In genomic region chr17:30576946-30577345, GRCm38 (mm10) we compare ENCODE assay signal across 9 mouse cellular contexts. TPM values are rescaled to one million over a fixed set of nuclear protein-coding genes. Genes with fewer than 3 reads are reported as not detected.
A peak's percentile ranks its signal among the peaks of the same experiment; 100 is the strongest.
DNase-seq lines count a peak whose midpoint lies in the region; ATAC-seq and TF ChIP-seq lines count a peak whose summit lies in the region.
"Had no signal": no experiment of that assay in that cellular context is flagged by ENCODE, and none has a peak within 500 bp of the region (broad histone marks: within the 10 kb centered on the region; RNA-seq: fewer than 3 reads in every experiment).

No protein-coding gene starts in this region.

- H3K36me3 ChIP-seq in erythroblast, embryonic 14.5 days (ENCODE audit: control insufficient read depth): no peaks in the 10 kb centered on the region
- no peaks in the 10 kb centered on the region for H3K36me3 ChIP-seq in C2C12 (ENCODE audit: control insufficient read depth, insufficient read depth)
- no peaks in the 10 kb centered on the region for H3K36me3 ChIP-seq in liver, embryonic 12.5 days

- H3K79me2 ChIP-seq in C2C12 (ENCODE audit: control insufficient read depth, insufficient read depth): peaks cover 17% of the 10 kb centered on the region

- H3K9ac ChIP-seq in liver, embryonic 12.5 days: peak overlapping the region; percentile 80

- DNase-seq in adrenal gland, adult 2 months: no peak
- no peak for DNase-seq in kidney, adult 18-20 months

- peak overlapping the region; percentile 65 for H3K4me3 ChIP-seq in erythroblast, embryonic 14.5 days (replicated peaks)
- H3K4me3 ChIP-seq in C2C12 (ENCODE audit: insufficient read depth, poor library complexity, severe bottlenecking): peak overlapping the region; percentile 91
- peak overlapping the region; percentile 48 for H3K4me3 ChIP-seq in embryonic fibroblast, embryonic 13.5 days (ENCODE audit: insufficient read depth, low read length)
- H3K4me3 ChIP-seq in liver, embryonic 12.5 days: peak overlapping the region; percentile 84

- TF ChIP-seq CTCF in C2C12 (IDR thresholded peaks at IDR 0.05; ENCODE audit: control insufficient read depth, insufficient read depth, insufficient read length): no peak
- no peak for TF ChIP-seq CTCF in embryonic fibroblast, embryonic 13.5 days (IDR thresholded peaks at IDR 0.05; ENCODE audit: borderline replicate concordance, insufficient read depth, low read length)

- H3K27ac ChIP-seq in embryonic fibroblast, embryonic 13.5 days (ENCODE audit: insufficient read depth, low read length): no peak overlapping the region
- H3K27ac ChIP-seq in liver, embryonic 12.5 days: peak overlapping the region; percentile 76

- 50% methylated on average over 12 of the region's 12 CpGs for WGBS in liver, embryonic 12.5 days (ENCODE audit: insufficient replicate concordance)

- no peak for ATAC-seq in erythroblast, adult 5-6 weeks (replicated peaks; ENCODE audit: low FRiP score, poor library complexity, severe bottlenecking)
- ATAC-seq in liver, embryonic 12.5 days: no peak
- ATAC-seq in megakaryocyte progenitor cell, adult 5-6 weeks (replicated peaks; ENCODE audit: poor library complexity): no peak

- H3K79me3 ChIP-seq in C2C12 (ENCODE audit: low read depth): no peaks in the 10 kb centered on the region

- no peak for TF ChIP-seq POLR2A in embryonic fibroblast, embryonic 13.5 days (IDR thresholded peaks at IDR 0.05; ENCODE audit: low read depth, low read length)

- no peak overlapping the region for H3ac ChIP-seq in C2C12 (ENCODE audit: control insufficient read depth, insufficient read length, low read depth)

- no peaks in the 10 kb centered on the region for H3K9me3 ChIP-seq in erythroblast, embryonic 14.5 days (ENCODE audit: control insufficient read depth, low read length)
- H3K9me3 ChIP-seq in liver, embryonic 12.5 days (replicated peaks): no peaks in the 10 kb centered on the region

- H3K4me1 ChIP-seq in erythroblast, embryonic 14.5 days (ENCODE audit: control insufficient read depth): peaks cover 20% of the 10 kb centered on the region
- H3K4me1 ChIP-seq in embryonic fibroblast, embryonic 13.5 days (ENCODE audit: control insufficient read depth, insufficient read depth, low read length): peaks cover 5% of the 10 kb centered on the region
- H3K4me1 ChIP-seq in liver, embryonic 12.5 days: peaks cover 26% of the 10 kb centered on the region

- peak overlapping the region; percentile 90 for H3K4me2 ChIP-seq in liver, embryonic 12.5 days

- peaks cover 2% of the 10 kb centered on the region; the same call in 1 of the 2 replicates for H3K27me3 ChIP-seq in erythroblast, embryonic 14.5 days (ENCODE audit: control insufficient read depth)
- no peaks in the 10 kb centered on the region for H3K27me3 ChIP-seq in C2C12 (ENCODE audit: control insufficient read depth, insufficient read depth, insufficient read length)
- H3K27me3 ChIP-seq in liver, embryonic 12.5 days (replicated peaks): no peaks in the 10 kb centered on the region
- H3K27me3 ChIP-seq: Patski had no signal

TF ChIP-seq in C2C12, 6 proteins besides CTCF, POLR2A, EP300 and RAD21:
- TF ChIP-seq FOSL1 (IDR thresholded peaks at IDR 0.05; ENCODE audit: insufficient read depth, low read length, poor library complexity, severe bottlenecking) (no peak), MYOG (IDR thresholded peaks at IDR 0.05; ENCODE audit: control insufficient read depth, extremely low read depth, insufficient read length) (no peak), USF1 (IDR thresholded peaks at IDR 0.05; ENCODE audit: low read depth) (no peak), MYOD1 (IDR thresholded peaks at IDR 0.05; ENCODE audit: control insufficient read depth, insufficient read length, low read depth) (no peak), CEBPB (IDR thresholded peaks at IDR 0.05; ENCODE audit: low read depth) (no peak), MAX (IDR thresholded peaks at IDR 0.05) (no peak)

RNA-seq across cellular contexts. Expression of gene Btbd9, which starts 0.7 kb away (rescaled TPM):
- 0.26 and 1.1 TPM in 2 replicates for polyA plus RNA-seq in erythroblast, embryonic 14.5 days (2012)
- total RNA-seq in erythroblast, adult 5-6 weeks (2015; ENCODE audit: low replicate concordance): 6.5 and 9.2 TPM in 2 replicates
- 2.4 and 6.3 TPM in 2 replicates for total RNA-seq in erythroblast, adult 5-6 weeks (2017; ENCODE audit: low replicate concordance)
- polyA plus RNA-seq in C2C12 (2012; fragmentation: generic; extraction: Trizol): 15.3 TPM
- polyA plus RNA-seq in embryonic fibroblast, embryonic 13.5 days (2011; ENCODE audit: insufficient read length, low read depth, missing spikeins): 14.9 and 21.3 TPM in 2 replicates
- polyA plus RNA-seq in liver, embryonic 12.5 days (2016; fragmentation: Nextera tagmentation; extraction: Ambion mirVana): 18.9 and 21.6 TPM in 2 replicates
- total RNA-seq in megakaryocyte progenitor cell, adult 5-6 weeks (2015): 20.1 and 25.4 TPM in 2 replicates
- total RNA-seq in megakaryocyte progenitor cell, adult 5-6 weeks (2017): 17.2 and 22.9 TPM in 2 replicates
- total RNA-seq in adrenal gland, adult 2 months (2021): 10 to 100 TPM; 32.7 to 48.5 TPM
- polyA plus RNA-seq in adrenal gland, adult 2 months (2012; rRNA removed): 16.5 and 17.8 TPM in 2 replicates

RNA-seq across cellular contexts. Expression of gene Dnah8, which starts 47.2 kb away (rescaled TPM):
- 0.04 and 0.08 TPM in 2 replicates for polyA plus RNA-seq in erythroblast, embryonic 14.5 days (2012)
- 6.0 and 9.4 TPM in 2 replicates for total RNA-seq in erythroblast, adult 5-6 weeks (2015; ENCODE audit: low replicate concordance)
- 9.3 and 12.0 TPM in 2 replicates for total RNA-seq in erythroblast, adult 5-6 weeks (2017; ENCODE audit: low replicate concordance)
- 0.32 TPM for polyA plus RNA-seq in C2C12 (2012; fragmentation: generic; extraction: Trizol)
- polyA plus RNA-seq in embryonic fibroblast, embryonic 13.5 days (2011; ENCODE audit: insufficient read length, low read depth, missing spikeins): 0.92 and 1.7 TPM in 2 replicates
- polyA plus RNA-seq in liver, embryonic 12.5 days (2016; fragmentation: Nextera tagmentation; extraction: Ambion mirVana): 2.4 and 3.1 TPM in 2 replicates
- 25.8 and 27.1 TPM in 2 replicates for total RNA-seq in megakaryocyte progenitor cell, adult 5-6 weeks (2015)
- 19.6 and 34.1 TPM in 2 replicates for total RNA-seq in megakaryocyte progenitor cell, adult 5-6 weeks (2017)
- total RNA-seq in adrenal gland, adult 2 months (2021): under 1 TPM; 0.52 to 0.63 TPM
- 0.34 and 0.36 TPM in 2 replicates for polyA plus RNA-seq in adrenal gland, adult 2 months (2012; rRNA removed)
- polyA plus RNA-seq: Patski had no signal

RNA-seq across cellular contexts. Expression of gene Glo1, which starts 49.7 kb away (rescaled TPM):
- polyA plus RNA-seq in erythroblast, embryonic 14.5 days (2012): 2.8 and 8.3 TPM in 2 replicates
- 129 and 153 TPM in 2 replicates for total RNA-seq in erythroblast, adult 5-6 weeks (2015; ENCODE audit: low replicate concordance)
- total RNA-seq in erythroblast, adult 5-6 weeks (2017; ENCODE audit: low replicate concordance): 172 and 176 TPM in 2 replicates
- 122 TPM for polyA plus RNA-seq in C2C12 (2012; fragmentation: generic; extraction: Trizol)
- 117 and 124 TPM in 2 replicates for polyA plus RNA-seq in embryonic fibroblast, embryonic 13.5 days (2011; ENCODE audit: insufficient read length, low read depth, missing spikeins)
- polyA plus RNA-seq in liver, embryonic 12.5 days (2016; fragmentation: Nextera tagmentation; extraction: Ambion mirVana): 292 and 300 TPM in 2 replicates
- 112 and 117 TPM in 2 replicates for total RNA-seq in megakaryocyte progenitor cell, adult 5-6 weeks (2015)
- 118 and 129 TPM in 2 replicates for total RNA-seq in megakaryocyte progenitor cell, adult 5-6 weeks (2017)
- 100 to 1,000 TPM; 111 to 141 TPM for total RNA-seq in adrenal gland, adult 2 months (2021)
- 48.7 and 49.2 TPM in 2 replicates for polyA plus RNA-seq in adrenal gland, adult 2 months (2012; rRNA removed)
